Mouse (Mus musculus) bone marrow, adult 2 months (tissue): ENCODE results near the gene Lamp1. TPM values are rescaled to one million over a fixed set of nuclear protein-coding genes. Genes with fewer than 3 reads are reported as not detected.
A peak's percentile ranks its signal among the peaks of the same experiment; 100 is the strongest.

Experiments used
- H3K27ac ChIP-seq: fragments of 200-500 bp; 2 replicates; pipeline ENCODE4 v1.5.1; 2012; ENCODE audit warnings: low read depth, mild to moderate bottlenecking, control low read depth, inconsistent platforms, low read length; ENCODE audit not compliant: control insufficient read depth, poor library complexity, insufficient read depth
- H3K4me1 ChIP-seq: fragments of 200-500 bp; 2 replicates; pipeline ENCODE4 v1.6.1; 2011; ENCODE audit warnings: low read length; ENCODE audit not compliant: control insufficient read depth, insufficient read depth
- H3K4me3 ChIP-seq: fragments of 200-500 bp; replicated peaks from 2 replicates; pipeline ENCODE3; 2011; ENCODE audit warnings: mild to moderate bottlenecking, low read depth, low read length, control low read depth; ENCODE audit not compliant: control insufficient read depth
- CTCF ChIP-seq: fragments of 200-500 bp; IDR thresholded peaks from 2 replicates; pipeline ENCODE4 v1.5.1; 2011; ENCODE audit warnings: low read length, control low read depth; ENCODE audit not compliant: control insufficient read depth, insufficient read depth
- POLR2A ChIP-seq: fragments of 200-500 bp; IDR thresholded peaks from 2 replicates; pipeline ENCODE4 v1.6.1; 2011; ENCODE audit warnings: low read depth, mild to moderate bottlenecking, control low read depth, low read length, borderline replicate concordance; ENCODE audit not compliant: control insufficient read depth
- WGBS: fragments of 180-500 bp; shearing (Covaris S2); methylation state at CpG from one replicate; pipeline ENCODE4 v1.1.7; 2018; 5-methylcytosine and 5-hydroxymethylcytosine counted together
- polyA plus RNA-seq: library from polyadenylated mRNA; stranded (reverse); fragments of >200 nt; gene quantifications from 2 replicates; pipeline ENCODE4 v1.2.4, GENCODE M21; 2011; ENCODE audit warnings: low replicate concordance; ENCODE audit not compliant: missing spikeins, insufficient read depth, insufficient read length

Gene Lamp1
- polyA plus RNA-seq, 1 experiment: 127 TPM

GRCm38 (mm10) chr8:13155358-13155757 lies 3.6 kb upstream of the Lamp1 start:
- Histone ChIP-seq H3K4me3 (peak overlapping the region; percentile 15), H3K4me1 (peaks cover 3% of the 10 kb centered on the region; the same call in 1 of the 2 replicates), H3K27ac (no peak overlapping the region)
- TF ChIP-seq POLR2A (no peak), CTCF (no peak)
- WGBS: 33% methylated on average over 9 of the region's 9 CpGs

DNA sequence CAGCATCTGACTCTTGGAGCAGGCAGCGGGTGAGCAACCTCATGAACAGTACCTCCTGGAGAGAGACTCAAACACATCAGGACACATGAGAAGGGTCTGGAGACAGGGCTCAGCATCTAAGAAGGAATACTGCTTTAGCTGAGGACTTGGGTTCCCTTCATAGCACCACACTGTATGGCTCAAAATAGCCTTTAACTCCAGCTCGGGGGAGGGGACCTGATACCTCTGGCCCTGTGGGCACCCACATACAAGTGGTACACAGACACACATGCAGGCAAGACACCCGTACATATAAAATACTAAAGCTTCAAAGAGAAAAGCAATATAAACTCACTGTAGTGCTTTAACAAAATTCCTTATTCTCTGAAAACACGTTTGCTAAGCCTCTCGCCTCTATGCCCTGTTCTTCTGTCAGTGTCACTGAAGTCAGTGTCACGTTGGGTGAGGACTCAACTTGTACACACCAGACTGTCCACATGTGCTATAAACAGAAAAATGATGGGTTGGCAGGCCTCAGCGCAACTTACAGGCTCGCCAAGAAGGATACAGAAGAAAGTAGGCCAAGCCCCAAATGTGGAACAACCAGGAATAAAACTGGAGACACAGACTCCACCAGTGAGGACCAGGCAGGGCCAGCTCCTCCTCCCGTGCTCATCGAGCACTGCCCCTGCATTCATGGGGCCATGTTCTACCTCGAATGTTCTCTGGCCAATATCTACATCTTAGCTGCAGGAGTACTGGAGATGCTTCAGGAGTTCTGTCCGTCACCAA lies 2.4 kb upstream of the Lamp1 start:
- 77% methylated on average over 12 of the region's 12 CpGs for WGBS
- peaks cover 3% of the 10 kb centered on the region; the same call in 1 of the 2 replicates for H3K4me1 ChIP-seq
- no peak overlapping the region for H3K4me3 ChIP-seq
- no peak overlapping the region for H3K27ac ChIP-seq
- no peak for TF ChIP-seq POLR2A
- no peak for TF ChIP-seq CTCF

GRCm38 (mm10) chr8:13159377-13159881 lies 468 bp downstream of the Lamp1 start:
- 1% methylated on average over 49 of the region's 49 CpGs for WGBS
- Histone ChIP-seq H3K27ac (peak overlapping the region; percentile 73), H3K4me3 (peak overlapping the region; percentile 81), H3K4me1 (peaks cover 4% of the 10 kb centered on the region; the same call in 1 of the 2 replicates)
- TF ChIP-seq POLR2A (no peak), CTCF (no peak)

GRCm38 (mm10) chr8:13160691-13161090 lies 1.7 kb downstream of the Lamp1 start:
- H3K4me3 ChIP-seq: no peak overlapping the region
- TF ChIP-seq CTCF (no peak), POLR2A (no peak)
- H3K4me1 ChIP-seq: peaks cover 4% of the 10 kb centered on the region; the same call in 1 of the 2 replicates
- WGBS: 65% methylated on average over 3 of the region's 3 CpGs
- no peak overlapping the region for H3K27ac ChIP-seq

DNA sequence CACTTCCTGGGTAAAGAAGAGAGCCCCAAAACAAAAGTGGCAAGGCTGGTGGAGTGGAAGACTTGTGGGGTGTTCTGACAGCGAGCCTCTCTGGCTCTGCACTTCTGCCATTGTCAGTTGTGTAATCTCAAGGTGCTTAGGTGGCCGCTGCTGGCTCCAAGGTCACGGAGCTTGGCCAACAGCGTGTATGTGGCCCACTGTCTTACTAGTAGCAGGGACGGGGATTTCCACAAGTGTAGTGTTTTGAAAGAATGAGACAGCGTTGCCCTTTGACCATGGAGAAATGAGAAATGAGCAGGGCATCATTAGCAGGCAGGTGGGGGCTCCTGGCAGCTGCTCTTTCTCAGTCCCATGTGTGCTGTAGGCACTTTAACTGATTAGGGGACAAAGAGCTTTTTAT lies 3.1 kb downstream of the Lamp1 start:
- H3K27ac ChIP-seq: 0 out of 2 replicates have a peak overlapping the region, but pooled peaks have one; percentile 15
- WGBS: 40% methylated on average over 6 of the region's 6 CpGs
- no peak overlapping the region for H3K4me3 ChIP-seq
- peaks cover 4% of the 10 kb centered on the region; the same call in 1 of the 2 replicates for H3K4me1 ChIP-seq
- no peak for TF ChIP-seq CTCF
- no peak for TF ChIP-seq POLR2A

- peaks cover 3% of the 10 kb centered on the region; the same call in 1 of the 2 replicates for H3K4me1 ChIP-seq
- no peak overlapping the region for H3K27ac ChIP-seq
- H3K4me3 ChIP-seq: no peak overlapping the region
- 15% methylated on average over 1 of the region's 1 CpGs for WGBS
- TF ChIP-seq POLR2A: no peak
Measured at GRCm38 (mm10) chr8:13163563-13163962, 4.6 kb downstream of the Lamp1 start.

DNA sequence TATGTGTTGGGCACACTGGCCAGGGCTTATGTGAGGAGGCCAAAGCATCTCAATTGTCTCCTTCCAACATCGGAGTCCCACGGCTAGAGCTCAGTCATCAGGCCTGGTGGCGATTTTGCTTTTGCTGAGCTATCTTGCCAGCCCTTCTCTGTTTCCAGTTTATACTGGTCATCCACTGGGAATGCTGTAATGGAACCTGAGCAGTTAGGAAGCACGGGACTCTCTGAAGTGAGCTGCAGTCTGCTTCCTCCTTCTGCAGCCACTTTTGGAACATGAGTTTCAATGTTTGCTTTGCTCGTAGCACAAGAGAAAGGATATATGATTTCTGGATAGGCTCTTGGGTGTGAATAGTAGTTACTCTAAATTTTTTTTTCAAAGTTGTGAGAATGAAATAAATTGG lies 5.4 kb downstream of the Lamp1 start:
- Histone ChIP-seq H3K27ac (no peak overlapping the region), H3K4me3 (no peak overlapping the region), H3K4me1 (peaks cover 1% of the 10 kb centered on the region; the same call in 1 of the 2 replicates)
- TF ChIP-seq POLR2A (no peak), CTCF (no peak)
- 83% methylated on average over 5 of the region's 5 CpGs for whole genome bisulfite sequencing

DNA sequence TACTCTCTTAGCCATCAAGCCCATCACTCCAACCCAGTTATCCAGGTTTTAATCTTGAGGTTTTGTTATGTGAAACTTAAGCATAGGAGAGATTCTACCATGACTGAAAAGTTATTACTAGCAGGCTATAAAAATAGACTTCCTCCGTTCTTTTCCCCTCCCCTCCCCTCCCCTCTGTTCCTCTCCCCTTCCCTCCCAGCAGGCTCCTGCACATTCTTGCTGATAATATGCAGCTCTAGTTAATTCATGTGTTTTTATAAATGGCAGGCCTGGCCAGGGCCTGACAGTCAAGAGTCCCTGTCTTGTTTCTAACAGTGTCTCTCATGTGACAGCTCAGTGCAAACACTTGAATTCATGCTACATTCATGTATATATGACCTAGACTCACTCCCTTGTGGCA lies 11.5 kb downstream of the Lamp1 start:
- TF ChIP-seq CTCF: no peak
- no peak for TF ChIP-seq POLR2A
- 64% methylated on average over 1 of the region's 1 CpGs for WGBS
- H3K27ac ChIP-seq: no peak overlapping the region
- no peaks in the 10 kb centered on the region for H3K4me1 ChIP-seq
- no peak overlapping the region for H3K4me3 ChIP-seq

- WGBS: 77% methylated on average over 4 of the region's 4 CpGs
- TF ChIP-seq POLR2A (no peak), CTCF (no peak)
Measured at GRCm38 (mm10) chr8:13174305-13174704, 15.3 kb downstream of the Lamp1 start.

More at GRCm38 (mm10) chr8:13174305-13174704, 15.3 kb downstream of the Lamp1 start:
- H3K4me3 ChIP-seq: no peak overlapping the region
- H3K4me1 ChIP-seq: no peaks in the 10 kb centered on the region
- no peak overlapping the region for H3K27ac ChIP-seq
